Mouse (Mus musculus): ENCODE results near the gene Sidt1. TPM values are rescaled to one million over a fixed set of nuclear protein-coding genes. Genes with fewer than 3 reads are reported as not detected.

The Sidt1 gene
- polyA plus RNA-seq, 1 experiment from 2014 or later: 13.3 TPM

GRCm38 (mm10) chr16:44238835-44239263 is 94.1 kb downstream of the Sidt1 start:
- H3K27me3 ChIP-seq (replicated peaks): no peaks in the 10 kb centered on the region
- H3K27ac ChIP-seq (replicated peaks): no peak overlapping the region
- no peak overlapping the region for H3K4me2 ChIP-seq
- H3K4me1 ChIP-seq: no peaks in the 10 kb centered on the region
- H3K9me3 ChIP-seq (replicated peaks): no peaks in the 10 kb centered on the region
- H3K36me3 ChIP-seq: no peaks in the 10 kb centered on the region
- 64% methylated on average over 10 of the region's 10 CpGs for WGBS
- ATAC-seq (ENCODE audit: low FRiP score): no peak
- H3K4me3 ChIP-seq (replicated peaks): no peak overlapping the region
- H3K9ac ChIP-seq (replicated peaks): no peak overlapping the region

DNA sequence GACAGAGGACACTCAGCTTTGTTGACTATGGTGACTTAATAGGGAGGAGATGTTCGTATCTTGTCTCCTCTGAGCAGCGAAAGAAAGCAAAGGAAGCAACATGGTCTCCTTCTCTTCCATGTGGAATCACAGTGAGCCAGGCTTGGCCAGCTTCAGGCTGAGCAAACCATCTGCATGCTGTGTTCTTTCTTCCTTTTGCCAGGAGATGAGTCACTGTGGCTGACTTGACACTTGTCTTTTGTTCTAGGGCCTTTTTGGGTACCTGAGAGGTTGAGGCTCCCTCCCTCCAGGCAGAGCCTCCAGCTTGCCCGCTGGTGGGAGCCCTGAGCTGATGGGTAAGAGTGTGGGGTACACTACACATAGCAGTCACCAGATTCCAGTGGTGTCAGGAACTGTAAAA is 95.2 kb downstream of the Sidt1 start:
- H3K27me3 ChIP-seq (replicated peaks): no peaks in the 10 kb centered on the region
- H3K4me2 ChIP-seq: no peak overlapping the region
- WGBS: 78% methylated on average over 3 of the region's 3 CpGs
- no peak overlapping the region for H3K9ac ChIP-seq (replicated peaks)
- H3K4me1 ChIP-seq: no peaks in the 10 kb centered on the region
- H3K36me3 ChIP-seq: no peaks in the 10 kb centered on the region
- no peak overlapping the region for H3K27ac ChIP-seq (replicated peaks)
- H3K4me3 ChIP-seq (replicated peaks): no peak overlapping the region
- no peak for ATAC-seq (ENCODE audit: low FRiP score)
- no peaks in the 10 kb centered on the region for H3K9me3 ChIP-seq (replicated peaks)

DNA sequence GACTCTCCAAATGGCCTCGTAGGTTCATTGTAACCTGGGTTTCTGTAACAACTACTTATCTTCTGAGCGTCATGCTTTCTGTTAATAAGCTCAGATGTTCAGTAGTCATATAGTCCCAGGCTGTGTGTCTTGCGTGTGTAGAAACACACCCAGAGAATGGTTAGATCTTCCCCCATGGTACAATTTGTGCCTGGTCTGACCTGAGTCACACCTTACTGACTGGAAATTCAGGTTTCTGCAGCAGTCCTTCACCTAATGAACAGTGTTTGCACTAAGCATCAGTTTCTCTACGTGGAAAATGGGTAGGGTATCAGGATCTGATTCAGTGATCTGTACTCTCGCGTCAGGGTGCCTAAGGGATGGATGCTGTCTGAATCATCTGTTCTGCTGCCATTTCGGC is 100.0 kb downstream of the Sidt1 start:
- WGBS: 91% methylated on average over 7 of the region's 7 CpGs
- Histone ChIP-seq H3K4me2 (no peak overlapping the region), H3K9ac (replicated peaks) (no peak overlapping the region), H3K4me3 (replicated peaks) (no peak overlapping the region), H3K27me3 (replicated peaks) (no peaks in the 10 kb centered on the region), H3K36me3 (no peaks in the 10 kb centered on the region), H3K4me1 (no peaks in the 10 kb centered on the region), H3K27ac (replicated peaks) (no peak overlapping the region), H3K9me3 (replicated peaks) (no peaks in the 10 kb centered on the region)
- no peak for ATAC-seq (ENCODE audit: low FRiP score)

- 92% methylated on average over 13 of the region's 13 CpGs for WGBS
- H3K4me2 ChIP-seq: no peak overlapping the region
- H3K4me3 ChIP-seq (replicated peaks): no peak overlapping the region
- no peaks in the 10 kb centered on the region for H3K9me3 ChIP-seq (replicated peaks)
- ATAC-seq (ENCODE audit: low FRiP score): no peak
- H3K27me3 ChIP-seq (replicated peaks): no peaks in the 10 kb centered on the region
- no peaks in the 10 kb centered on the region for H3K4me1 ChIP-seq
- H3K36me3 ChIP-seq: peaks cover 2% of the 10 kb centered on the region; the same call in 1 of the 2 replicates
- H3K27ac ChIP-seq (replicated peaks): no peak overlapping the region
- H3K9ac ChIP-seq (replicated peaks): no peak overlapping the region
Observed at GRCm38 (mm10) chr16:44226706-44227291, 106.2 kb downstream of the Sidt1 start.

DNA sequence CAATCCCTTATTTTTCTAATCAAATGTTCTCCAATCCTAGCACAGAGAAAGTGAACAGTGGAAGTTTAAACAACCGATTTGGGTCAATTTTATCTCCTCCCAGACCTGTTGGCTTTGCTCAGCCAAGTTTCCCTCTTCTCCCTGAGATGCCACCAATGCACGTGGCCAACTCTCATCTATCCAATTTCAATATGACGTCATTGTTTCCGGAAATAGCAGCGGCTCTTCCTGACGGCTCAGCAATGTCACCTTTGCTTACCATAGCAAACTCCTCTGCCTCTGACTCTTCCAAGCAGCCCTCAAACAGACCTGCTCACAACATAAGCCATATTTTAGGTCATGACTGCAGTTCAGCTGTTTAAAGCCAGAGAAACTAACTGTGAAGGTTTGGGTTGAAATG is 111.5 kb downstream of the Sidt1 start:
- Histone ChIP-seq H3K27ac (replicated peaks) (no peak overlapping the region), H3K27me3 (replicated peaks) (no peaks in the 10 kb centered on the region), H3K4me1 (no peaks in the 10 kb centered on the region), H3K36me3 (peaks cover 55% of the 10 kb centered on the region), H3K9me3 (replicated peaks) (no peaks in the 10 kb centered on the region), H3K4me3 (replicated peaks) (no peak overlapping the region), H3K4me2 (no peak overlapping the region), H3K9ac (replicated peaks) (no peak overlapping the region)
- ATAC-seq (ENCODE audit: low FRiP score): no peak
- 88% methylated on average over 6 of the region's 6 CpGs for WGBS

GRCm38 (mm10) chr16:44216417-44216816 is 116.6 kb downstream of the Sidt1 start:
- Histone ChIP-seq H3K27ac (replicated peaks) (no peak overlapping the region), H3K9ac (replicated peaks) (no peak overlapping the region), H3K4me2 (no peak overlapping the region), H3K36me3 (peaks cover 86% of the 10 kb centered on the region), H3K9me3 (replicated peaks) (no peaks in the 10 kb centered on the region), H3K4me1 (no peaks in the 10 kb centered on the region), H3K27me3 (replicated peaks) (no peaks in the 10 kb centered on the region), H3K4me3 (replicated peaks) (no peak overlapping the region)
- 95% methylated on average over 7 of the region's 7 CpGs for WGBS
- no peak for ATAC-seq (ENCODE audit: low FRiP score)

DNA sequence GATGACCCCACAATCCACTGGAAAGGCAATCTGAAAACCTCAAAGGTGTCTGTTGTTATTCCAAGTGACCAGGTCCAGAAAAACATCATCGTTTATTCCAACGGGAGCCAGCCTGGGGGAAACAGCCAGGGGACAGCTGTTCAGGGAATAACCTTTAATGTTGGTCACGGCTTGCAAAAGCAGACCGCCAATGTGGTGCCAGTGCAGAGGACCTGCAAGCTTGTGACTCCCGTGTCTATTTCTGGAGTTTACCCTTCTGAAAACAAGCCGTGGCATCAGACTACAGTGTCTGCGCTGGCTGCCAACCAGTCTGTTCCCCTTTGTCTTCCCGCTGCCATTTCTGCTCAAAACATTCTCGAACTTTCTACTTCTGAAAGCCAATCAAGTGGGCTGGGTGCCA is 117.5 kb downstream of the Sidt1 start:
- Histone ChIP-seq H3K9me3 (replicated peaks) (no peaks in the 10 kb centered on the region), H3K4me2 (no peak overlapping the region), H3K9ac (replicated peaks) (no peak overlapping the region), H3K4me1 (no peaks in the 10 kb centered on the region), H3K27me3 (replicated peaks) (no peaks in the 10 kb centered on the region), H3K4me3 (replicated peaks) (no peak overlapping the region), H3K27ac (replicated peaks) (no peak overlapping the region), H3K36me3 (peaks cover 83% of the 10 kb centered on the region)
- ATAC-seq (ENCODE audit: low FRiP score): no peak
- WGBS: 95% methylated on average over 9 of the region's 9 CpGs

DNA sequence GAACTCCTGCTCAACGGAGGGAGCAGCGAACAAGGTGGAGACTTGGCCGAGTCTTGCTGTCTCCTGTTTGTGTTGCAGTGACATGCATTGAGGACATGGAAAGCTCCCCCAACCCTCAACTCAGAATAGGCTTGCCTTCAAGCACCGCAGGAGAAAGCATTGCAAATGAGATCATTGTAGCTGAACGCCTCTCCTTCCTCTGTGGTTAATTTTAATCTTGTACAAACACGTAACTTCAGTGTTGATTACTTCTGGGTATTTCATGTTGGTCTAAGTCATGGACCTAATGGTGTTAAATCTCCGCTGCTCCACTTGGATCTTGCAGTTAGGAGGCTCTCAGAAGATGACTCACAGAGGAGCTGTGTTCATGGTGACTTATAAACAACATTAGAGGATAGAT is 120.3 kb downstream of the Sidt1 start:
- 92% methylated on average over 7 of the region's 7 CpGs for WGBS
- Histone ChIP-seq H3K4me2 (no peak overlapping the region), H3K9ac (replicated peaks) (no peak overlapping the region), H3K9me3 (replicated peaks) (no peaks in the 10 kb centered on the region), H3K27ac (replicated peaks) (no peak overlapping the region), H3K4me1 (no peaks in the 10 kb centered on the region), H3K36me3 (peaks cover 78% of the 10 kb centered on the region), H3K27me3 (replicated peaks) (no peaks in the 10 kb centered on the region), H3K4me3 (replicated peaks) (no peak overlapping the region)
- no peak for ATAC-seq (ENCODE audit: low FRiP score)

- no peak overlapping the region for H3K27ac ChIP-seq (replicated peaks)
- H3K4me3 ChIP-seq (replicated peaks): no peak overlapping the region
- H3K27me3 ChIP-seq (replicated peaks): no peaks in the 10 kb centered on the region
- peaks cover 64% of the 10 kb centered on the region for H3K36me3 ChIP-seq
- no peaks in the 10 kb centered on the region for H3K4me1 ChIP-seq
- H3K4me2 ChIP-seq: no peak overlapping the region
- no peak overlapping the region for H3K9ac ChIP-seq (replicated peaks)
- no peaks in the 10 kb centered on the region for H3K9me3 ChIP-seq (replicated peaks)
- no peak for ATAC-seq (ENCODE audit: low FRiP score)
- WGBS: 90% methylated on average over 1 of the region's 1 CpGs
Observed at GRCm38 (mm10) chr16:44211054-44211414, 122.0 kb downstream of the Sidt1 start.

DNA sequence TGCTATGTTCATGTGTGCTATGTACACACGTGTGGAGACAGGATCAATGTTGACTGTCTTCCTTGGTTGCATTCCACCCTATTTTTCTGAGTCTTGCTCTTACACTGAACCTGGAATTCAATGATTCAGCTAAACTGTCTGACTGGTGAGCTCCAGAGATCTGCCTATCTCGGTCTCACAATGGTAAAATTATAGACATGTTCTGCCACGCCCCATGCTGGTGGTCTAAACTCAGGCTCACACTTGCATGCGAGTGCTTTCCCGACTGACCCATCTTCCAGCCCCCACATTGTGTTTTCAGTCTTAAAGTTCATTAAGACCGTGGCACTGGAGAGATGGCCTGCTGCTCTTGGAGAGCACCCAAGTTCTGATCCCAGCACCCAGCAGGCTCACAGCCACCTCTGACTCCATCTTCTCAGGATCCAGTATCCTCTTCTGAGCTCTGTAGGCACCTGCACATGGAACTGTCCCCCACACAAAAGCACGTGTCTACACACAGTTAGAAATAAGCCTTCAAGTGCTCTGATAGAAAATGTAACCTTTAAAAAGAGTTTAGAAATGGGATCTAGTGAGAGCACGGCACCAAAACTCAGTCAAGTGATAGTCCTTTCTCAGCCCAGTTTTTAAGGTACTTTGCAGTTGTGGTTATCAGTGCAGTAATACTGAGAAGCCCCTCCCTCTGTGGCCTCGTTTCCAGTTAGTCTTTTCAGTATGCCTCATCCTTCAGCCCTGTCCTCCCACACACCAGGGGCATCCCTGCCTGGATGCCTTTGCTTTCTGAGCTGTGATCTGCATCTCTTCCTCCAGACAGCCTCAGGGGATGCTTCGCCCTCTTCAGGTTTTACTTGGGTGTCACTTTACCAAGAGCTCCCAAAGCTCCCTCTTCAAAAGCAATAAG is 122.6 kb downstream of the Sidt1 start:
- no peak overlapping the region for H3K4me2 ChIP-seq
- H3K36me3 ChIP-seq: peaks cover 60% of the 10 kb centered on the region
- no peak overlapping the region for H3K4me3 ChIP-seq (replicated peaks)
- no peak overlapping the region for H3K27ac ChIP-seq (replicated peaks)
- H3K27me3 ChIP-seq (replicated peaks): no peaks in the 10 kb centered on the region
- no peak for ATAC-seq (ENCODE audit: low FRiP score)
- H3K9me3 ChIP-seq (replicated peaks): no peaks in the 10 kb centered on the region
- 85% methylated on average over 10 of the region's 10 CpGs for WGBS
- no peak overlapping the region for H3K9ac ChIP-seq (replicated peaks)
- H3K4me1 ChIP-seq: no peaks in the 10 kb centered on the region

DNA sequence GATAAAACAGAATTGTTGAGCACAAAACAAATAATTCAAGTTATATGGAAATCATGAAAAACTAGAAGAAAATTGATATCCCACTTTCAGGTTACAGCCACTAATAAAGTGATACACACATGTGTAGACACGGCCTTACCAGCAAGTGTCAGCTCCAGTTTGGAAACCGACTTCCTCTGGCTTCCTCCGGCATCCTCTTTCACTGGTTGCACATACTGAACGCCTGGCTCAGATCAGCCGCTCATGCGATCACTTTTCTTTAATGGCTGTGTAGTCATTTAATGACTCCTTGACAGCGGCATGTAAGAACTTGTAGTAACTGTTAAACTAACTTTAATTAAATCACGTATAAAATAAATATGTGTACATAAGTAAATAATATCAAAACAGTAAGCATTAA is 127.0 kb downstream of the Sidt1 start:
- no peak overlapping the region for H3K9ac ChIP-seq (replicated peaks)
- no peak for ATAC-seq (ENCODE audit: low FRiP score)
- H3K4me2 ChIP-seq: no peak overlapping the region
- 88% methylated on average over 8 of the region's 8 CpGs for WGBS
- H3K27ac ChIP-seq (replicated peaks): no peak overlapping the region
- H3K36me3 ChIP-seq: peaks cover 48% of the 10 kb centered on the region
- no peaks in the 10 kb centered on the region for H3K9me3 ChIP-seq (replicated peaks)
- no peaks in the 10 kb centered on the region for H3K27me3 ChIP-seq (replicated peaks)
- no peaks in the 10 kb centered on the region for H3K4me1 ChIP-seq
- no peak overlapping the region for H3K4me3 ChIP-seq (replicated peaks)

- no peaks in the 10 kb centered on the region for H3K9me3 ChIP-seq (replicated peaks)
- H3K27ac ChIP-seq (replicated peaks): no peak overlapping the region
- ATAC-seq (ENCODE audit: low FRiP score): no peak
- 88% methylated on average over 6 of the region's 6 CpGs for WGBS
- H3K27me3 ChIP-seq (replicated peaks): no peaks in the 10 kb centered on the region
- no peak overlapping the region for H3K4me2 ChIP-seq
- H3K9ac ChIP-seq (replicated peaks): no peak overlapping the region
- H3K4me1 ChIP-seq: no peaks in the 10 kb centered on the region
- H3K4me3 ChIP-seq (replicated peaks): no peak overlapping the region
- H3K36me3 ChIP-seq: peaks cover 37% of the 10 kb centered on the region
Observed at GRCm38 (mm10) chr16:44204331-44204730, 128.7 kb downstream of the Sidt1 start.

All from neural tube, embryonic 15.5 days (tissue).